Mouse (Mus musculus) CH12F3 (cell line): Measurements from ENCODE around the gene Pakap.

Experiments
- in situ Hi-C: fragments of 300-500 bp; cut with MboI; formaldehyde crosslinking; loops from 2 replicates; pipeline ENCODE4 v1.14.3; 2020; ENCODE audit warnings: low sequenced_read_pairs

Gene Pakap

GRCm38 (mm10) chr4:57789118-57789517, 221.1 kb downstream of the Pakap start:
- in situ Hi-C loops, result no loop called here

GRCm38 (mm10) chr4:57793989-57794388, 226.0 kb downstream of the Pakap start:
- in situ Hi-C loops, result loop anchor here (10.0 kb wide), 1 partner anchor 119 kb away; no protein-coding TSS in a partner anchor

- in situ Hi-C loops, result loop anchor here (10.0 kb wide), 1 partner anchor 120 kb away; no protein-coding TSS in a partner anchor
Observed at GRCm38 (mm10) chr4:57794547-57794946, 226.6 kb downstream of the Pakap start.

- in situ Hi-C loops, result loop anchor here (10.0 kb wide), 1 partner anchor 123 kb away; no protein-coding TSS in a partner anchor
Observed at GRCm38 (mm10) chr4:57797548-57798285, 229.7 kb downstream of the Pakap start.

- in situ Hi-C loops, result loop anchor here (10.0 kb wide), 1 partner anchor 124 kb away; no protein-coding TSS in a partner anchor
Observed at GRCm38 (mm10) chr4:57798286-57799018, 230.5 kb downstream of the Pakap start.

- in situ Hi-C loops, result loop anchor here (10.0 kb wide), 1 partner anchor 124 kb away; no protein-coding TSS in a partner anchor
Observed at GRCm38 (mm10) chr4:57799297-57799696, 231.3 kb downstream of the Pakap start.

GRCm38 (mm10) chr4:57801239-57801638, 233.3 kb downstream of the Pakap start:
- in situ Hi-C loops, result no loop called here

GRCm38 (mm10) chr4:57801986-57802385, 234.0 kb downstream of the Pakap start:
- in situ Hi-C loops, result no loop called here

- in situ Hi-C loops, result no loop called here
Observed at GRCm38 (mm10) chr4:57802411-57802810, 234.4 kb downstream of the Pakap start.

- in situ Hi-C loops, result no loop called here
Observed at GRCm38 (mm10) chr4:57804902-57805301, 236.9 kb downstream of the Pakap start.

- in situ Hi-C loops, result no loop called here
Observed at GRCm38 (mm10) chr4:57809449-57809848, 241.5 kb downstream of the Pakap start.

- in situ Hi-C loops, result no loop called here
Observed at GRCm38 (mm10) chr4:57812075-57812474, 244.1 kb downstream of the Pakap start.

GRCm38 (mm10) chr4:57812916-57813575, 245.1 kb downstream of the Pakap start:
- in situ Hi-C loops, result no loop called here

GRCm38 (mm10) chr4:57813576-57813945, 245.6 kb downstream of the Pakap start:
- in situ Hi-C loops, result no loop called here

GRCm38 (mm10) chr4:57815355-57815754, 247.4 kb downstream of the Pakap start:
- in situ Hi-C loops, result no loop called here

- in situ Hi-C loops, result no loop called here
Observed at GRCm38 (mm10) chr4:57816146-57816545, 248.2 kb downstream of the Pakap start.

- in situ Hi-C loops, result no loop called here
Observed at GRCm38 (mm10) chr4:57820839-57821374, 252.9 kb downstream of the Pakap start.

GRCm38 (mm10) chr4:57821556-57822356, 253.8 kb downstream of the Pakap start:
- in situ Hi-C loops, result no loop called here

- in situ Hi-C loops, result no loop called here
Observed at GRCm38 (mm10) chr4:57822641-57823040, 254.7 kb downstream of the Pakap start.

GRCm38 (mm10) chr4:57824626-57825240, 256.8 kb downstream of the Pakap start:
- in situ Hi-C loops, result no loop called here
